8 mouse cellular contexts compared by ENCODE assay signal in the genomic region with DNA sequence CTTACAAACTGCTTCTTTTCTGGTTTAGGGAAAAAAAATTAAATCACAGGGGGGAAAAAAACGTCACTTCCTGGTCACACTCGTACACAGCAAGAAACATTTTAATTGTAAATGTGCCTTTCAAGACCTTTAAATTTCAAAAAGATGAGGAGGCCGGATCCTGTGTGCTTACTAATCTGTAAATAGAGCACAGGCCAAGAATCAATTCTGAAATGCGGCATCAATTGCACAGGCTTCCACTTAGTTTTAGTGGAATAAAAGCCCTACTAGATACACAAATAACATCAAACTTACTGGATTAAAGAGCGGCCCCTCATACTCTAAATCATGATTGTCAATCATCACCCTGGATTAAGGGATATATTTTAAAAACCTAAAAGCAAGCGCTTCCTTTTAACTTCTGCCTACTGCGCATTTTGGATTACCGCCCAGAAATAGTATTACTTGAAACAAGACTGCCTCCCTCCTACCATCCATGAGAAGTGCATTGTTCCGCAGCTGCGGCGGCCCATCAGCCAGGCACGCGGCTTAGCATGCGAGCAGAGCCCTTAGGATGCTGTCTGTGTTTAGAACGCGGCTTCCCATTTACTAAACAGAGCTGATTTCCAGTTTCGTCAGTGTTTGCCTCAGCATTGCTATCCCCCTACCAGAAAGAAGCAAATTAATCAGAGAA.
DNase-seq lines count a peak whose midpoint lies in the region; ATAC-seq lines count a peak whose summit lies in the region.

No protein-coding gene starts in this region.

- peak overlapping the region; percentile 21; the same call in 1 of the 2 replicates for H3K4me3 ChIP-seq in hindbrain, embryonic 16.5 days (ENCODE audit: low read length)

- peak overlapping the region; percentile 56 for H3K4me2 ChIP-seq in hindbrain, embryonic 16.5 days (ENCODE audit: low read length)

- H3K4me1 ChIP-seq in hindbrain, embryonic 16.5 days (ENCODE audit: control insufficient read depth, insufficient read depth, low read depth, low read length), result peaks cover 6% of the 10 kb centered on the region

- H3K27me3 ChIP-seq in hindbrain, embryonic 16.5 days (replicated peaks; ENCODE audit: control insufficient read depth, insufficient read depth, low read length), result no peaks in the 10 kb centered on the region

- H3K36me3 ChIP-seq in hindbrain, embryonic 16.5 days (ENCODE audit: control insufficient read depth, insufficient read depth, low read length), result no peaks in the 10 kb centered on the region

- peak; percentile 96 for ATAC-seq in hindbrain, embryonic 16.5 days

- peak; percentile 71 for DNase-seq in adrenal gland, postnatal 14 days
- peak; percentile 85 for DNase-seq in embryo, embryonic 11 days
- peak; percentile 53 for DNase-seq in gastrocnemius, postnatal 10 days
- DNase-seq in layer of hippocampus, postnatal 25 days (ENCODE audit: extremely low spot score in 1 of 2, low spot score in 1 of 2), result peak; percentile 41 to 52
- peak; percentile 32 for DNase-seq in lung, postnatal 25 days (ENCODE audit: low spot score)
- peak; percentile 75 to 77 for DNase-seq in right cerebral cortex, adult 2 months (ENCODE audit: low spot score in 2 of 2)
- DNase-seq in spleen, postnatal 36 days (ENCODE audit: low spot score in 2 of 2), result no peak

- WGBS in hindbrain, embryonic 16.5 days, result 10% methylated on average over 17 of the region's 17 CpGs

- H3K9me3 ChIP-seq in hindbrain, embryonic 16.5 days (ENCODE audit: control insufficient read depth, low read length), result no peaks in the 10 kb centered on the region

- H3K9ac ChIP-seq in hindbrain, embryonic 16.5 days (ENCODE audit: low read depth, low read length), result peak overlapping the region; percentile 53

- peak overlapping the region; percentile 62 for H3K27ac ChIP-seq in hindbrain, embryonic 16.5 days (ENCODE audit: low read depth, low read length)

Comparison
In these comparisons a context has a peak if more than half of its experiments do, and no peak if none do; other contexts are left out.
1. DNase-seq: peak in adrenal gland, postnatal 14 days (single experiment), embryo, embryonic 11 days (single experiment), gastrocnemius, postnatal 10 days (single experiment), layer of hippocampus, postnatal 25 days (2 of 2), lung, postnatal 25 days (single experiment) and right cerebral cortex, adult 2 months (2 of 2); none in spleen, postnatal 36 days (0 of 2).